Mouse (Mus musculus) stomach, embryonic 15.5 days (tissue): ENCODE data around the gene Acot13. TPM values are rescaled to one million over a fixed set of nuclear protein-coding genes. Genes with fewer than 3 reads are reported as not detected.
A peak's percentile ranks its signal among the peaks of the same experiment; 100 is the strongest.
"Not testable (repeated sequence)": the region's sequence is repeated elsewhere in the genome, so short reads cannot be mapped to it uniquely, and the experiment has no call there.

Experiments used
- ATAC-seq: fragments of 200-750 bp; cut with Nextera tagmentation; 2 replicates; pipeline ENCODE4 v1.8.0; 2017; ENCODE audit warnings: low read depth, moderate number of reproducible peaks, moderate TSS enrichment; ENCODE audit not compliant: insufficient read depth, low FRiP score
- H3K27ac ChIP-seq: fragments of 300-500 bp; sonication (generic); 2 replicates; pipeline ENCODE4 v1.5.1; 2015; ENCODE audit warnings: mild to moderate bottlenecking, inconsistent platforms
- H3K27me3 ChIP-seq: fragments of 300-500 bp; sonication (generic); replicated peaks from 2 replicates; pipeline ENCODE4 v1.6.1; 2015; ENCODE audit warnings: inconsistent platforms
- H3K36me3 ChIP-seq: fragments of 300-500 bp; sonication (generic); 2 replicates; pipeline ENCODE4 v1.6.1; 2015; ENCODE audit warnings: inconsistent platforms
- H3K4me1 ChIP-seq: fragments of 300-500 bp; sonication (generic); 2 replicates; pipeline ENCODE4 v1.6.1; 2015; ENCODE audit warnings: inconsistent platforms
- H3K4me2 ChIP-seq: fragments of 300-500 bp; sonication (generic); 2 replicates; pipeline ENCODE4 v1.6.1; 2015; ENCODE audit warnings: mild to moderate bottlenecking, inconsistent platforms
- H3K4me3 ChIP-seq: fragments of 300-500 bp; sonication (generic); replicated peaks from 2 replicates; pipeline ENCODE4 v1.5.1; 2015; ENCODE audit warnings: inconsistent platforms
- H3K9ac ChIP-seq: fragments of 300-500 bp; sonication (generic); 2 replicates; pipeline ENCODE4 v1.6.1; 2015; ENCODE audit warnings: inconsistent platforms
- H3K9me3 ChIP-seq: fragments of 300-500 bp; sonication (generic); 2 replicates; pipeline ENCODE4 v1.6.1; 2016; ENCODE audit warnings: inconsistent platforms
- WGBS: fragments of 180-500 bp; shearing (Covaris S2); methylation state at CpG from one replicate; pipeline ENCODE4 v1.1.7; 2015; 5-methylcytosine and 5-hydroxymethylcytosine counted together
- polyA plus RNA-seq: library from polyadenylated mRNA; unstranded; fragments of >200 nt; fragmentation: Nextera tagmentation; extraction: Ambion mirVana; gene quantifications from 2 replicates; pipeline ENCODE4 v1.2.1, GENCODE M21; 2015

Acot13 gene
- polyA plus RNA-seq, 1 experiment from 2014 or later = 102 TPM

- H3K9me3 ChIP-seq = no peaks in the 10 kb centered on the region
- H3K4me3 ChIP-seq = no peak overlapping the region
- H3K9ac ChIP-seq = no peak overlapping the region
- no peaks in the 10 kb centered on the region for H3K27me3 ChIP-seq
- H3K4me2 ChIP-seq = no peak overlapping the region
- WGBS = 75% methylated on average over 3 of the region's 3 CpGs
- H3K27ac ChIP-seq = no peak overlapping the region
- no peak for ATAC-seq
- H3K36me3 ChIP-seq = no peaks in the 10 kb centered on the region
- no peaks in the 10 kb centered on the region for H3K4me1 ChIP-seq
Measured at GRCm38 (mm10) chr13:24852570-24852969, 21.2 kb upstream of the Acot13 start.

GRCm38 (mm10) chr13:24851989-24852388 lies 20.6 kb upstream of the Acot13 start:
- no peak overlapping the region for H3K27ac ChIP-seq
- no peak for ATAC-seq

GRCm38 (mm10) chr13:24849318-24849717 lies 18.0 kb upstream of the Acot13 start:
- Histone ChIP-seq H3K27me3 (no peaks in the 10 kb centered on the region), H3K27ac (no peak overlapping the region), H3K4me3 (no peak overlapping the region), H3K9me3 (no peaks in the 10 kb centered on the region), H3K4me1 (0 out of 2 replicates have a peak, but pooled peaks cover 6% of the 10 kb centered on the region), H3K36me3 (no peaks in the 10 kb centered on the region), H3K4me2 (no peak overlapping the region), H3K9ac (no peak overlapping the region)
- WGBS = 68% methylated on average over 4 of the region's 4 CpGs
- ATAC-seq = no peak

More at GRCm38 (mm10) chr13:24851989-24852388, 20.6 kb upstream of the Acot13 start:
- Histone ChIP-seq H3K9ac (no peak overlapping the region), H3K4me1 (no peaks in the 10 kb centered on the region), H3K36me3 (no peaks in the 10 kb centered on the region), H3K9me3 (no peaks in the 10 kb centered on the region), H3K27me3 (no peaks in the 10 kb centered on the region), H3K4me2 (no peak overlapping the region), H3K4me3 (no peak overlapping the region)
- 71% methylated on average over 2 of the region's 2 CpGs for WGBS

GRCm38 (mm10) chr13:24844983-24845955 lies 13.9 kb upstream of the Acot13 start, which contains the start of gene D130043K22Rik:
Gene D130043K22Rik (plus strand): TSS chr13:24845135.
- no peaks in the 10 kb centered on the region for H3K9me3 ChIP-seq
- peak; percentile 81; the same call in 1 of the 2 replicates for ATAC-seq
- peak within 1 kb of the TSS; percentile 75 for H3K4me2 ChIP-seq
- H3K9ac ChIP-seq = no peak within 1 kb of the TSS
- no peaks in the 10 kb centered on the region for H3K27me3 ChIP-seq
- WGBS = 13% methylated on average over 40 of the region's 40 CpGs
- H3K36me3 ChIP-seq = 0 out of 2 replicates have a peak, but pooled peaks cover 7% of the 10 kb centered on the region
- 0 out of 2 replicates have a peak, but pooled peaks cover 6% of the 10 kb centered on the region for H3K4me1 ChIP-seq
- H3K4me3 ChIP-seq = peak within 1 kb of the TSS; percentile 38
- H3K27ac ChIP-seq = no peak within 1 kb of the TSS

- 0 out of 2 replicates have a peak, but pooled peaks cover 6% of the 10 kb centered on the region for H3K4me1 ChIP-seq
- ATAC-seq = no peak
- no peak overlapping the region for H3K4me2 ChIP-seq
- 67% methylated on average over 3 of the region's 3 CpGs for WGBS
- 0 out of 2 replicates have a peak, but pooled peaks cover 7% of the 10 kb centered on the region for H3K36me3 ChIP-seq
- no peaks in the 10 kb centered on the region for H3K27me3 ChIP-seq
- H3K4me3 ChIP-seq = no peak overlapping the region
- no peak overlapping the region for H3K27ac ChIP-seq
- H3K9ac ChIP-seq = no peak overlapping the region
- H3K9me3 ChIP-seq = no peaks in the 10 kb centered on the region
Measured at GRCm38 (mm10) chr13:24841702-24842101, 10.4 kb upstream of the Acot13 start.

GRCm38 (mm10) chr13:24839831-24840230 lies 8.5 kb upstream of the Acot13 start:
- Histone ChIP-seq H3K4me3 (no peak overlapping the region), H3K27ac (no peak overlapping the region), H3K27me3 (no peaks in the 10 kb centered on the region), H3K9me3 (no peaks in the 10 kb centered on the region), H3K36me3 (0 out of 2 replicates have a peak, but pooled peaks cover 7% of the 10 kb centered on the region), H3K4me1 (0 out of 2 replicates have a peak, but pooled peaks cover 5% of the 10 kb centered on the region), H3K4me2 (no peak overlapping the region), H3K9ac (no peak overlapping the region)
- WGBS = 62% methylated on average over 3 of the region's 3 CpGs
- no peak for ATAC-seq

- H3K4me3 ChIP-seq, H3K9me3 ChIP-seq, H3K4me2 ChIP-seq, ATAC-seq, H3K9ac ChIP-seq, H3K27me3 ChIP-seq, H3K36me3 ChIP-seq, H3K27ac ChIP-seq: not testable (repeated sequence)
- peaks cover 14% of the 10 kb centered on the region; the same call in 1 of the 2 replicates for H3K4me1 ChIP-seq
- WGBS = 90% methylated on average over 8 of the region's 8 CpGs
Measured at GRCm38 (mm10) chr13:24837765-24838164, 6.4 kb upstream of the Acot13 start.

- peaks cover 17% of the 10 kb centered on the region for H3K4me1 ChIP-seq
- no peaks in the 10 kb centered on the region for H3K9me3 ChIP-seq
- H3K27me3 ChIP-seq = no peaks in the 10 kb centered on the region
- H3K36me3 ChIP-seq = no peaks in the 10 kb centered on the region
- H3K27ac ChIP-seq = no peak overlapping the region
- ATAC-seq = no peak
- peak overlapping the region; percentile 99 for H3K9ac ChIP-seq
- peak overlapping the region; percentile 75 for H3K4me2 ChIP-seq
- peak overlapping the region; percentile 96 for H3K4me3 ChIP-seq
- 21% methylated on average over 2 of the region's 2 CpGs for WGBS
Measured at GRCm38 (mm10) chr13:24832811-24833155, 1.4 kb upstream of the Acot13 start.

GRCm38 (mm10) chr13:24832131-24832810 lies 931 bp upstream of the Acot13 start:
- no peaks in the 10 kb centered on the region for H3K27me3 ChIP-seq
- no peaks in the 10 kb centered on the region for H3K36me3 ChIP-seq
- no peak for ATAC-seq
- peak overlapping the region; percentile 99 for H3K9ac ChIP-seq
- peak overlapping the region; percentile 96 for H3K4me3 ChIP-seq
- WGBS = 2% methylated on average over 21 of the region's 21 CpGs
- peak overlapping the region; percentile 97 for H3K27ac ChIP-seq
- peak overlapping the region; percentile 75 for H3K4me2 ChIP-seq
- H3K9me3 ChIP-seq = no peaks in the 10 kb centered on the region
- peaks cover 17% of the 10 kb centered on the region for H3K4me1 ChIP-seq

- 1% methylated on average over 20 of the region's 20 CpGs for WGBS
Measured at GRCm38 (mm10) chr13:24830756-24831352, 486 bp downstream of the Acot13 start.

GRCm38 (mm10) chr13:24826116-24826515 lies 5.2 kb downstream of the Acot13 start:
- no peaks in the 10 kb centered on the region for H3K27me3 ChIP-seq
- no peaks in the 10 kb centered on the region for H3K9me3 ChIP-seq
- no peak overlapping the region for H3K4me3 ChIP-seq
- no peak overlapping the region for H3K4me2 ChIP-seq
- 66% methylated on average over 7 of the region's 7 CpGs for WGBS
- H3K4me1 ChIP-seq = no peaks in the 10 kb centered on the region
- H3K36me3 ChIP-seq = no peaks in the 10 kb centered on the region
- no peak for ATAC-seq
- H3K27ac ChIP-seq = no peak overlapping the region
- H3K9ac ChIP-seq = no peak overlapping the region

More at GRCm38 (mm10) chr13:24830756-24831352, 486 bp downstream of the Acot13 start:
- Histone ChIP-seq H3K4me2 (peak overlapping the region; percentile 70), H3K9me3 (no peaks in the 10 kb centered on the region), H3K9ac (peak overlapping the region; percentile 48), H3K36me3 (no peaks in the 10 kb centered on the region), H3K27ac (peak overlapping the region; percentile 82), H3K27me3 (no peaks in the 10 kb centered on the region), H3K4me1 (peaks cover 17% of the 10 kb centered on the region), H3K4me3 (peak overlapping the region; percentile 96)
- ATAC-seq = no peak
